Mouse (Mus musculus) heart, postnatal 0 days (tissue): ENCODE data around the gene Dnmt3b. TPM values are rescaled to one million over a fixed set of nuclear protein-coding genes. Genes with fewer than 3 reads are reported as not detected.

Experiments
- ATAC-seq: fragments of 200-750 bp; cut with Nextera tagmentation; 2 replicates; pipeline ENCODE4 v1.8.0; 2017; ENCODE audit warnings: low read depth, moderate number of reproducible peaks, moderate library complexity; ENCODE audit not compliant: insufficient read depth
- DNase-seq: peaks from one replicate; pipeline ENCODE4 v3.0.0-alpha.2; 2016; ENCODE audit warnings: low spot score
- H3K27ac ChIP-seq: fragments of 300-500 bp; sonication (generic); 2 replicates; pipeline ENCODE4 v1.5.1; 2014; ENCODE audit warnings: low read depth, mild to moderate bottlenecking
- H3K27me3 ChIP-seq: fragments of 300-500 bp; sonication (generic); 2 replicates; pipeline ENCODE4 v1.6.1; 2014; ENCODE audit warnings: low read length, mixed read lengths; ENCODE audit not compliant: control insufficient read depth, insufficient read depth
- H3K36me3 ChIP-seq: fragments of 300-500 bp; sonication (generic); replicated peaks from 2 replicates; pipeline ENCODE4 v1.6.1; 2014; ENCODE audit warnings: low read length, mixed read lengths; ENCODE audit not compliant: control insufficient read depth, insufficient read depth
- H3K4me1 ChIP-seq: fragments of 300-500 bp; sonication (generic); 2 replicates; pipeline ENCODE4 v1.6.1; 2014; ENCODE audit warnings: antibody characterized with exemption; ENCODE audit not compliant: control insufficient read depth, insufficient read depth
- H3K4me2 ChIP-seq: fragments of 300-500 bp; sonication (generic); 2 replicates; pipeline ENCODE4 v1.6.1; 2014; ENCODE audit warnings: low read depth, mild to moderate bottlenecking, low read length, moderate library complexity
- H3K4me3 ChIP-seq: fragments of 300-500 bp; sonication (generic); 2 replicates; pipeline ENCODE4 v1.5.1; 2014; ENCODE audit warnings: low read depth, low read length
- H3K9ac ChIP-seq: fragments of 300-500 bp; sonication (generic); replicated peaks from 2 replicates; pipeline ENCODE4 v1.6.1; 2014; ENCODE audit warnings: low read depth, low read length, mixed read lengths
- H3K9me3 ChIP-seq: fragments of 300-500 bp; sonication (generic); replicated peaks from 2 replicates; pipeline ENCODE4 v1.6.1; 2016; ENCODE audit warnings: low read length; ENCODE audit not compliant: control insufficient read depth
- CTCF ChIP-seq: IDR thresholded peaks from 2 replicates; pipeline ENCODE4 v1.5.1; 2016; ENCODE audit warnings: antibody characterized with exemption, control low read depth, low read depth
- EP300 ChIP-seq: IDR thresholded peaks from 2 replicates; pipeline ENCODE4 v1.6.1; 2016; ENCODE audit warnings: antibody characterized with exemption, low read depth
- WGBS: fragments of 180-500 bp; shearing (Covaris S2); extraction: QIAGEN DNeasy Blood & Tissue Kit; methylation state at CpG from one replicate; pipeline ENCODE4 v1.1.7; 2014; 5-methylcytosine and 5-hydroxymethylcytosine counted together
- polyA plus RNA-seq: library from polyadenylated mRNA; unstranded; fragments of >200 nt; fragmentation: Nextera tagmentation; extraction: Ambion mirVana; gene quantifications from 2 replicates; pipeline ENCODE4 v1.2.1, GENCODE M21; 2015
- total RNA-seq: library from RNA; depleted of rRNA; stranded (reverse); fragments of >200 nt; gene quantifications from 2 replicates; pipeline ENCODE4 v1.2.3, GENCODE M21; 2014; ENCODE audit warnings: low replicate concordance

Gene Dnmt3b
- total and polyA plus RNA-seq, 2 experiments from 2014 or later, result 1.4 to 1.8 TPM

DNA sequence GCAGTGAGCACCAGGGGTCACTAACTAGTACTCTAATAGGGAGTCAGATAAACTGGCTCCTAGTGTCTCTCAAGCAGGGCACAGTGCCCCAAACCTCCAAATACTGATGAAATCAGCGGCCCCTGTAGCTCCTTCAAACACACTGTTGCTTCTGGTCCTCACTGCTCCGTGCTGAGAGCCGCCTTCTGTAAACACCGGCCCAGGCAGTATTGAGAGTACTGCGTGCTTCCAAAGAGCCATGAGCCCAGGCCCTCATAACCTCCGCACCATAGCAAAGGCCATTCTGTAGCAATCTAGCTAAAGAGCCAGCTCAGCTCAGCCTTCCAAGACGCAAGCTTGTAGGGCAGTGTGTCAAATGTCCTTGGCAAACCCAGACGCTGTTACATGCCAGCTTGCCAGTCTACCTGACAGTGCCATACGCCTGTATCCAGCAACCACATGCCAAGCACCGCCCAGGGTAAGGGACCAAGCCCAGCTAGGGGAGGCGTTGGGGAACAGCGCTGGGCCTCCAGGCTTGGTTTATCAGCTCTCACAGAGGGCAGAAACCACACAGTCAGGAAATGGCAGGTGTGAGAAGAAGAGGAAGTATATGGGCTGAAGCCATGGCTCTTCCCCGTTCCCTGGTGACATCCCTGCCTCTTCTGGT is 41.3 kb upstream of the Dnmt3b start:
- no peak for ATAC-seq
- H3K36me3 ChIP-seq, result no peaks in the 10 kb centered on the region
- no peak overlapping the region for H3K27ac ChIP-seq
- WGBS, result 79% methylated on average over 13 of the region's 13 CpGs
- H3K4me1 ChIP-seq, result peaks cover 29% of the 10 kb centered on the region
- H3K27me3 ChIP-seq, result no peaks in the 10 kb centered on the region
- H3K4me2 ChIP-seq, result no peak overlapping the region
- no peak for TF ChIP-seq CTCF
- TF ChIP-seq EP300, result no peak
- no peak overlapping the region for H3K9ac ChIP-seq
- no peak for DNase-seq
- H3K4me3 ChIP-seq, result no peak overlapping the region
- H3K9me3 ChIP-seq, result no peaks in the 10 kb centered on the region

DNA sequence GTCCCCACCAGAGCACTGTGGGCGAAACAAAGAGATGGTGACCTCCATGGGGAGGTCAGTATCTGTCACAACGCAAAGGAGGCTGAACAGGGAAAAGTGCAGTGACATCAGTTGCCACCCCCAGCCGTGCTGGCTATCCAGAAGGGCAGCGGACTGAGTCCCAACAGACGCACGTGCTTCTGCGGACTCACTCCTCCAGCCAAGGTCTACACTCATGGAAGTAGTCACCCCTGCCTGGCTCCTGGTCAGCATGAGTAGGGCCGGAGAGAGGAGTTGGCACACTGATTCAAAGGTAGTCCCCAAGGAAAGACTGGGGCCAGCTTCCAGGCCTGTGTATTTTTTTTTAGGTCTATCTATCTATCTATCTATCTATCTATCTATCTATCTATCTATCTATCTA is 40.2 kb upstream of the Dnmt3b start:
- no peaks in the 10 kb centered on the region for H3K27me3 ChIP-seq

DNA sequence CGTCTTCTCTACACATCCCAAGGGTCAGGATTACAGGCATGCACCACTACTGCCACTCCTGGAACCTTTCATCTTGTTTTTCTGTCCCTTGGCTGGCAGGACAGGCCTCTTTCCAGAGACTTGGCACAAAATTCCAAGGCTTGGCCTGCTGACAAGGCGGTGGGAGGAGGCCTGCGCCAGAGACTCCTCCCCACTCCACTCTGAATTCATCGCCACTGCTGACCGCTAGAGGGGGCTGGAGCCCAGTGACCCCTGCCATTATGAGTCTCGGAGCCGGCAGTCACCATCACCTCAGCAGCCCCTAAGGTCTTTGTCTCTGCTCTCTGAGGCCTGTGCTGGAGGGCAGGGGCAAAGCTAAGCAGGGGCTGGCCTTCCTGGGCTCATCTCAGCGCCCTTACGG is 39.7 kb upstream of the Dnmt3b start:
- Histone ChIP-seq H3K4me1 (peaks cover 29% of the 10 kb centered on the region), H3K27ac (peak overlapping the region; percentile 36; the same call in 1 of the 2 replicates), H3K36me3 (no peaks in the 10 kb centered on the region), H3K9me3 (no peaks in the 10 kb centered on the region), H3K9ac (no peak overlapping the region), H3K27me3 (no peaks in the 10 kb centered on the region), H3K4me3 (no peak overlapping the region), H3K4me2 (no peak overlapping the region)
- DNase-seq (peak; percentile 94), ATAC-seq (peak; percentile 91)
- WGBS, result 10% methylated on average over 9 of the region's 9 CpGs
- TF ChIP-seq EP300 (no peak), CTCF (peak; percentile 90)

More for the DNA sequence above, 40.2 kb upstream of the Dnmt3b start:
- Histone ChIP-seq H3K4me2 (no peak overlapping the region), H3K36me3 (no peaks in the 10 kb centered on the region), H3K9ac (no peak overlapping the region), H3K27ac (no peak overlapping the region), H3K9me3 (no peaks in the 10 kb centered on the region), H3K4me3 (no peak overlapping the region), H3K4me1 (peaks cover 29% of the 10 kb centered on the region)
- ATAC-seq, result no peak
- no peak for DNase-seq
- TF ChIP-seq EP300, result no peak
- TF ChIP-seq CTCF, result no peak
- WGBS, result 63% methylated on average over 8 of the region's 8 CpGs

DNA sequence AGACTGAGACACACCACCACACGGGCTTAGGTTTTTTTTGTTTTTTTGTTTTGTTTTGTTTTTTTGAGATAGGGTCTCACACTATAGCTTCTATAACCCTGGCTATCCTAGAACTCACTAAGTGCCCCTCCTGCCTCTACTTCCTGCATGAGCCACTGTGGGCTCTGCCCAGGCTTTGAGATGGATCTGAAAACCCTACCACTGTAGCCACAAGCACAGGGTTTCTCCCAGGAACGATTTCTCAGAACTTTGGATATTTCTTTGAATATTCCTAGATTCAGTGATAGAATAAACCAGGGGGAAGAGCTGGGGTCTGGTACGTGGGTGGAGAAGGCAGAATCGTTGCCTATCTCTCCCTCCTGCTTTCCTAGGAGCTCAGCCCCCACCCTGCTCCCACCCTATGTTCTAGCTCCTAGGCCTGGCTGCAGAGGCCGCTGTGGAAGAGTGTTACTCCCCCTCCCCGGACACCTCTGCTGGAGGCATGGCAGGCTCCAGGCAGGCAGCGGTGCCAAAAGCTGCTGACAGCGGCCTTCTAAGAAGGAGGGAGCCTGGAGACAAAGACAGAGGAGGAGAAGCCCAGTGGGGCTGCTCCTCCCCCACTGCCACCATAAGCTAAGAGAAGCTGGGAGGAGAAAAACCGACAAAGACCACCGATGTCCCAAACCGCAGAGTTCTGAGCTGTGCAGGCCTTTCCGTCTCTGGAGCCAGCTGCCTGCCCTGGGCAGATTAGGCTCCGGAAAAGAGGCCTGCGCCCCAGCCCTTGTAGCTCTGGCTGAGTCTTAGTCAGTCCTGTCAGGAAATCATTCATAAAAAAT is 38.6 kb upstream of the Dnmt3b start:
- peak; percentile 27; the same call in 1 of the 2 replicates for ATAC-seq
- Histone ChIP-seq H3K27me3 (no peaks in the 10 kb centered on the region), H3K9ac (peak overlapping the region; percentile 32; the same call in 1 of the 2 replicates), H3K4me2 (no peak overlapping the region), H3K27ac (peak overlapping the region; percentile 67), H3K4me3 (no peak overlapping the region), H3K36me3 (0 out of 2 replicates have a peak, but pooled peaks cover 3% of the 10 kb centered on the region), H3K4me1 (peaks cover 29% of the 10 kb centered on the region), H3K9me3 (no peaks in the 10 kb centered on the region)
- peak; percentile 41 for DNase-seq
- 13% methylated on average over 14 of the region's 14 CpGs for WGBS
- TF ChIP-seq CTCF, result no peak
- TF ChIP-seq EP300, result no peak

DNA sequence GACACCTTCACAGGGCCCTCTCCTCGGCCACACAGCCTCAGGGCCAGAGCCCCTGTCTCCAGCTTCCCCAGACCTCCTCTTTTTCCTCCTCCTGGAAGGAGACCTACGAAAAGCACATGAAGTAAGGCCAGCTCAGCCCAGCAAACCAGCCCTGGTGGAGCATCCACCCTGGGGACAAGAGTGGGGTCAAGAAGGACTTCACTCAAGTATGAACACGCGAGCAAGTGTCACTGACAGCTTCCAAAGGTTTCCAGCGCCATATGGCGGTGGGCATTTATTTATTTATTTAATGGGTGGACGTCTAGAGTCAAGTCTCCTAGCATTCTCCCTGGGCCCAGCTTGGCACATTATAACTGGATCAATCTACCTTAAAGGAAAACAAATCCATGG is 38.0 kb upstream of the Dnmt3b start:
- DNase-seq (no peak), ATAC-seq (no peak)
- H3K9ac ChIP-seq, result peak overlapping the region; percentile 32; the same call in 1 of the 2 replicates

More for the DNA sequence above, 38.0 kb upstream of the Dnmt3b start:
- peak overlapping the region; percentile 67 for H3K27ac ChIP-seq
- no peaks in the 10 kb centered on the region for H3K9me3 ChIP-seq
- 65% methylated on average over 7 of the region's 7 CpGs for WGBS
- peaks cover 29% of the 10 kb centered on the region for H3K4me1 ChIP-seq
- TF ChIP-seq CTCF (no peak), EP300 (no peak)
- H3K36me3 ChIP-seq, result 0 out of 2 replicates have a peak, but pooled peaks cover 3% of the 10 kb centered on the region
- no peak overlapping the region for H3K4me3 ChIP-seq
- no peaks in the 10 kb centered on the region for H3K27me3 ChIP-seq
- no peak overlapping the region for H3K4me2 ChIP-seq
